Mouse (Mus musculus): ENCODE data around the gene Mlph. TPM values are rescaled to one million over a fixed set of nuclear protein-coding genes. Genes with fewer than 3 reads are reported as not detected.
A peak's percentile ranks its signal among the peaks of the same experiment; 100 is the strongest.

Gene Mlph
- total and polyA plus RNA-seq, 2 experiments from 2014 or later = 0.27 to 0.35 TPM

DNA sequence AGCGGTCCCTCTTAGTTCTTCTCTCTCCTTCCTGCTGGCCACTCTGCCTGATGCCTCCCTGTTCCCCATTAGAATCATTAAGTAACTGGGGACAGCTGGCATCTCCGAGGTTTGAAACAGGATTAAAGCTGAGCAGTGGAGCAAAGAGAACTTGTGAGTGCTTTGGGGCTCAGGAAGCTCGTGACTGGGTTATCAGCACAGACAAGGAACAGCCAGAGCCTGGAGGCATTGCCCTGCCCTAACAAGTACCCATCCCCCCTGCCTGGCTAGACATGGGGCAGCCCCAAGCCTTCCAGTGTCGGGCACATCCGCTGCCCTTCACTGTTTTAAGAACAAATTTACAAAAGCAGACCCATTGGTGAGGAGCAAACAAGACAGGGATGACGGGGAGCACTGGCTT lies 2.6 kb downstream of the Mlph start:
- Histone ChIP-seq H3K27ac (ENCODE audit: low read depth, low read length) (no peak overlapping the region), H3K9me3 (ENCODE audit: low read length) (peaks cover 7% of the 10 kb centered on the region; the same call in 1 of the 2 replicates), H3K4me1 (ENCODE audit: insufficient read depth, low read length) (no peaks in the 10 kb centered on the region), H3K4me2 (ENCODE audit: low read depth, low read length, poor library complexity, severe bottlenecking) (no peak overlapping the region), H3K4me3 (ENCODE audit: low read depth, low read length) (no peak overlapping the region), H3K9ac (replicated peaks; ENCODE audit: low read length, poor library complexity, severe bottlenecking) (no peak overlapping the region), H3K36me3 (ENCODE audit: insufficient read depth, low read length) (no peaks in the 10 kb centered on the region), H3K27me3 (ENCODE audit: insufficient read depth, low read length) (0 out of 2 replicates have a peak, but pooled peaks cover 9% of the 10 kb centered on the region)
- whole genome bisulfite sequencing = 52% methylated on average over 6 of the region's 6 CpGs
- no peak for TF ChIP-seq CTCF (IDR thresholded peaks at IDR 0.05)
- DNase-seq (ENCODE audit: low spot score) = peak; percentile 43
- no peak for ATAC-seq (ENCODE audit: low FRiP score)

DNA sequence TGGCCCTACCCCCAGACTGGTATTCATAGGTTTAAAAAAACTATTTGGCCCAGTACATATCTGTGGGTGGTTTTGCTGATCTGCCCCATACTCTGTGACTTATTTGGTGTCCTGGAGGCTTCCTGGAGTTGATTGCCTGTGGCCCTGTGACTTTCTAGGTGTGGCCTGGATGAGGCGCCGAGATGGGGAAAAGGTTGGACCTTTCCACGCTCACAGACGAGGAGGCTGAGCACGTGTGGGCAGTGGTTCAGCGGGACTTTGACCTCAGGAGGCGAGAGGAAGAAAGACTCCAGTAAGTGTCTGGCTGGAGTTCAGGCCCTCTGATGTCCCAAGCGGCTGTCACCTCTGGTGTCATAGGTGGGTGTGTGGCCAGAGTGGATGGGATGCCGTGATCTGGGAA lies 6.8 kb downstream of the Mlph start:
- ATAC-seq (ENCODE audit: low FRiP score) (no peak), DNase-seq (ENCODE audit: low spot score) (no peak)
- Histone ChIP-seq H3K9me3 (ENCODE audit: low read length) (peaks cover 7% of the 10 kb centered on the region; the same call in 1 of the 2 replicates), H3K36me3 (ENCODE audit: insufficient read depth, low read length) (no peaks in the 10 kb centered on the region), H3K4me1 (ENCODE audit: insufficient read depth, low read length) (no peaks in the 10 kb centered on the region), H3K27me3 (ENCODE audit: insufficient read depth, low read length) (no peaks in the 10 kb centered on the region), H3K27ac (ENCODE audit: low read depth, low read length) (no peak overlapping the region), H3K4me3 (ENCODE audit: low read depth, low read length) (no peak overlapping the region), H3K9ac (replicated peaks; ENCODE audit: low read length, poor library complexity, severe bottlenecking) (no peak overlapping the region), H3K4me2 (ENCODE audit: low read depth, low read length, poor library complexity, severe bottlenecking) (no peak overlapping the region)
- 93% methylated on average over 9 of the region's 9 CpGs for WGBS
- no peak for TF ChIP-seq CTCF (IDR thresholded peaks at IDR 0.05)

DNA sequence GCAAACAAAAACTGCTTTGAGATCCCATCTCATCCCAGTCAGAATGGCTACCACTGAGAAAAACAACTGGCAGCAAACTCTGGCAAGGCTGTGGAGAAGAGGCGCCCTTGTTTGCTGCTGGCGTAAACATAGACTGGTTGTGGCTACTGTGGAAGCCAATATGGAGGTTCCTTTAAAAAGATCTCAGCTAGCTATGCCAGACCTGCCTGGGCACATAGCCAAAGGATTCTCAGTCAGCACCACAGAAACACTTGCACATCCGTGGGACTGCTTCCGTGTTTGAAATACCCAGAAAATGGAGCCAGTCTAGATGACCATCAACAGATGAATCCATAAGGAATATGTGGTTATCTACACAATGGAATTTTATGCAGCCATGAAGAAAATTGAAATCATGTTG lies 11.1 kb downstream of the Mlph start:
- Histone ChIP-seq H3K4me1 (ENCODE audit: insufficient read depth, low read length) (no peaks in the 10 kb centered on the region), H3K36me3 (ENCODE audit: insufficient read depth, low read length) (no peaks in the 10 kb centered on the region), H3K9ac (replicated peaks; ENCODE audit: low read length, poor library complexity, severe bottlenecking) (no peak overlapping the region), H3K27me3 (ENCODE audit: insufficient read depth, low read length) (peaks cover 4% of the 10 kb centered on the region; the same call in 1 of the 2 replicates), H3K4me2 (ENCODE audit: low read depth, low read length, poor library complexity, severe bottlenecking) (no peak overlapping the region), H3K27ac (ENCODE audit: low read depth, low read length) (no peak overlapping the region), H3K4me3 (ENCODE audit: low read depth, low read length) (no peak overlapping the region), H3K9me3 (ENCODE audit: low read length) (no peaks in the 10 kb centered on the region)
- DNase-seq (ENCODE audit: low spot score) (peak; percentile 61), ATAC-seq (ENCODE audit: low FRiP score) (no peak)
- no peak for TF ChIP-seq CTCF (IDR thresholded peaks at IDR 0.05)
- 71% methylated on average over 4 of the region's 4 CpGs for WGBS

DNA sequence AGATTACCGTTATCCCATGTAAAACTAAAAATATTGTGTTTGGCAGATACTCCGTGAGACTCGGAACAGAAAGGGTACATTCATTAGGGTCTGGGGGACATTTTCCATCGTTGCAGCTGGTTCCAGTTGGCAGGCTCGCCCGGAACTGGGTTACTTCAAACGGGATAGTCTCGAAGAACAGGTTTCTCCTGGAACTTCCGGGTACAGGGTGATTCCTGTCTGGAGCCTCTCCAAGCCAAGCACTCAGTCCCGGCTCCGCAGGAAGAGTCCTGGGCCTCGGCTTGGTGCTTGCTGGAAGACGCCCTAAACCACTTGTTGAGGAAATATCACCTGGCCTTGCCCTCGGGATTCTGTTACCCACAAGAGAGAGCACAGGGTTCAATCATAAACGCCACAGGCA lies 12.4 kb downstream of the Mlph start:
- Histone ChIP-seq H3K9me3 (ENCODE audit: low read length) (no peaks in the 10 kb centered on the region), H3K9ac (replicated peaks; ENCODE audit: low read length, poor library complexity, severe bottlenecking) (no peak overlapping the region), H3K36me3 (ENCODE audit: insufficient read depth, low read length) (no peaks in the 10 kb centered on the region), H3K4me3 (ENCODE audit: low read depth, low read length) (no peak overlapping the region), H3K4me2 (ENCODE audit: low read depth, low read length, poor library complexity, severe bottlenecking) (no peak overlapping the region), H3K27ac (ENCODE audit: low read depth, low read length) (no peak overlapping the region), H3K4me1 (ENCODE audit: insufficient read depth, low read length) (no peaks in the 10 kb centered on the region), H3K27me3 (ENCODE audit: insufficient read depth, low read length) (peaks cover 4% of the 10 kb centered on the region; the same call in 1 of the 2 replicates)
- DNase-seq (ENCODE audit: low spot score) = no peak
- no peak for TF ChIP-seq CTCF (IDR thresholded peaks at IDR 0.05)
- WGBS = 50% methylated on average over 15 of the region's 15 CpGs
- no peak for ATAC-seq (ENCODE audit: low FRiP score)

DNA sequence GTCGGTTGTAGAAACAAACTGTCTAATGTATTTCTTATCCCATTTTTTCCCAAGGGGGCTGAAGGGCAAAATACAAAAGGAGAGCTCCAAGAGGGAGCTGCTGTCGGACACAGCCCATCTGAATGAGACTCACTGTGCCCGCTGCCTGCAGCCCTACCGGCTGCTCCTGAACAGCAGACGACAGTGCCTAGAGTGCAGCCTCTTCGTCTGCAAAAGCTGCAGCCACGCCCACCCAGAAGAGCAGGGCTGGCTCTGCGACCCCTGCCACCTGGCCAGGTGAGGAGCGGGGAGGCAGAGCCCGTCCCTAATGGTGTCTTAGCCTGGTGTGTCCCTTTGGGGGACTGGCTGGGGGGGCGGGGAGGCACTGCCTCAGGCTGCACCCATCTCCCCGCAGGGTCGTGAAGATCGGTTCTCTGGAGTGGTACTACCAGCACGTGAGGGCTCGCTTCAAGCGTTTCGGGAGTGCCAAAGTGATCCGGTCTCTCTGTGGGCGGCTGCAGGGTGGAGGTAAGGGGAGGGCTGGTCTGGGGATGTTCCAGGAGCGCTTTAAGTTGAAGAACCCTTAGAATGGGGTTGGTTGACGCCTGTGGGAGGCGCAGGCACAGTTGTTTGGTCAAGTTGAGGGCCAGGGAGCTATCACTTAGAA lies 13.2 kb downstream of the Mlph start:
- Histone ChIP-seq H3K4me2 (ENCODE audit: low read depth, low read length, poor library complexity, severe bottlenecking) (peak overlapping the region; percentile 42), H3K27ac (ENCODE audit: low read depth, low read length) (no peak overlapping the region), H3K9me3 (ENCODE audit: low read length) (no peaks in the 10 kb centered on the region), H3K9ac (replicated peaks; ENCODE audit: low read length, poor library complexity, severe bottlenecking) (no peak overlapping the region), H3K4me1 (ENCODE audit: insufficient read depth, low read length) (no peaks in the 10 kb centered on the region), H3K27me3 (ENCODE audit: insufficient read depth, low read length) (peaks cover 4% of the 10 kb centered on the region; the same call in 1 of the 2 replicates), H3K4me3 (ENCODE audit: low read depth, low read length) (peak overlapping the region; percentile 9; the same call in 1 of the 2 replicates), H3K36me3 (ENCODE audit: insufficient read depth, low read length) (no peaks in the 10 kb centered on the region)
- DNase-seq (ENCODE audit: low spot score) = peak; percentile 19
- peak; percentile 47; the same call in 1 of the 2 replicates for ATAC-seq (ENCODE audit: low FRiP score)
- 3% methylated on average over 23 of the region's 23 CpGs for WGBS
- TF ChIP-seq CTCF (IDR thresholded peaks at IDR 0.05) = no peak

DNA sequence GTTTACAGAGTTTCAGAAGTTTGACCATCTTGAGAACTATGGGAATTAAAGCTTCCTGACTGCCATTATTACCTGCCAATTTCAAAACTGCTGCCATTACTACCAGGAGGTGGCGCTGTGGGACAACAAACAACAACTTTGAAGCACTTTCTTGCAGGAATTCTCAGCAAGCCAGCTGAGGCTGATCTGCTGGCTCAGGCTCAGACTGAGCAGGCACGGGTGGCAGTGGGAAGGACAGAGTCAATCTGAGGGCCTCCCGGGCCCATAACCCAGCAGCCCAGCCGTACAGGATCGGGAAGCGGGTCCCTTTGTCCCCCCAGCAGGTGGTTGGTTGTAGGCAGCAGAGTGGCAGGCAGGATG lies 13.7 kb downstream of the Mlph start:
- Histone ChIP-seq H3K36me3 (ENCODE audit: insufficient read depth, low read length) (no peaks in the 10 kb centered on the region), H3K27me3 (ENCODE audit: insufficient read depth, low read length) (peaks cover 4% of the 10 kb centered on the region; the same call in 1 of the 2 replicates), H3K27ac (ENCODE audit: low read depth, low read length) (no peak overlapping the region), H3K4me3 (ENCODE audit: low read depth, low read length) (no peak overlapping the region), H3K9me3 (ENCODE audit: low read length) (no peaks in the 10 kb centered on the region), H3K4me1 (ENCODE audit: insufficient read depth, low read length) (no peaks in the 10 kb centered on the region), H3K4me2 (ENCODE audit: low read depth, low read length, poor library complexity, severe bottlenecking) (no peak overlapping the region), H3K9ac (replicated peaks; ENCODE audit: low read length, poor library complexity, severe bottlenecking) (no peak overlapping the region)
- ATAC-seq (ENCODE audit: low FRiP score) (peak; percentile 73; the same call in 1 of the 2 replicates), DNase-seq (ENCODE audit: low spot score) (peak; percentile 88)
- 6% methylated on average over 6 of the region's 6 CpGs for WGBS
- TF ChIP-seq CTCF (IDR thresholded peaks at IDR 0.05) = peak; percentile 97

Data from midbrain, postnatal 0 days (tissue).